Mouse (Mus musculus): Measurements from ENCODE around the gene Atg7.

Gene Atg7

GRCm38 (mm10) chr6:114819971-114820481 is 177.1 kb downstream of the Atg7 start:
- no peak for DNase-seq (ENCODE audit: low spot score)

- DNase-seq (ENCODE audit: low spot score): no peak
Observed at GRCm38 (mm10) chr6:114821646-114822045, 178.7 kb downstream of the Atg7 start.

DNA sequence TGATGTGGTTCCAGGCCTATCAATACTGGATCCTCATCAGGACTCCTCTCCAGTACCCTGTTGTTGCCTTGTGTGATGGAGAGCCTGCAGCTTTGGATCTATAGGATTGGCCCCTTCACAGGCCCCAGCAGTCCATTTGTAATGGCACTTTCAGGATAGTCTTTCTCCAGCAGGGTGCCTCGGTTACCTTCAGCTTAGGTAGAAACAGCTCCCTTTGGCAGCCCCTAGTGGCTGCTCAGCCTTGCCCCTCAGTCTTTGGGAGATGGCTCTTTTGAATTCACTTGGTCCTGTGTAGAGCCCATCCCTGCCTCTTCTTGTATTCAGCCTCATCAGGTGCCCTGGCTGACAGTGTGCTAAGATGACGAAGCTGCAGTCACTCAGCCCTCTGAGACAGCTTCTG is 184.0 kb downstream of the Atg7 start:
- DNase-seq (ENCODE audit: low spot score): no peak

DNA sequence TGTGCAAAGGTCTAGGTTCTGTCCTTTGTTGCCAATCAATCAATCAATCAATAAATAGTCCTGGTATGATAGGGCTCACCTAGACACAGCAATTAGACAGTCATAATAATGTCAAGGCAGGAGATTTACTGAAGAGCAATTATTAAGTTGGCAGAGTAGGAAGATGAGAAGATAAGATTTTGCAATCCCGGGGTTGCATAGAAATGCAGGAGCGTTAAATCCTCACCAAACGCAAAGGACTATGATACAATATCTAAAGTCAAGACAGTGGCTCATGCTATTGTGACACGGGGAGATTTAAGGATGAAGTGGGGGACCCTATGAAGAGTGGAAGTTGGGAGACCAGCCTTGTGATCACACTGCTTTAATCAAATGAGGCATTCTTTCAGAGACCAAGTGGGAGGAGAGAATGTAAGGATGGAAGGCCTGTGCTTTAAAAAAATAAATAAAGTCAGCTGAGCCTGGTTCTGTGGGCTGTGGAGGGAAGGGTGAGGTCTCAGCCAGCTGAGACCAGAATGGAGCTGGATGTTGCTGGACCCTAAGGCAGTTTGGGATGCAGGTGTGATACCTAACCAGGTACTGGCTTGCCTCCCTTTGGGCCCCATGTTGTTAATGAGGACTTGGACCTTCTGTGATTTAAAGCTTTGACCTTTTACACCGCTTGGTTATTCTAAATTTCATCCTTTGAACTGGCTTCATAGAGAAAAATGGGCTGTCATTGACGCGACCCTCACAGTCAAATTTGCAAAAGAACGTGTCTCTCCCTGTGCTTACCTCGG is 187.0 kb downstream of the Atg7 start:
- DNase-seq (ENCODE audit: low spot score): no peak

GRCm38 (mm10) chr6:114831807-114832206 is 188.9 kb downstream of the Atg7 start:
- no peak for DNase-seq (ENCODE audit: low spot score)

DNA sequence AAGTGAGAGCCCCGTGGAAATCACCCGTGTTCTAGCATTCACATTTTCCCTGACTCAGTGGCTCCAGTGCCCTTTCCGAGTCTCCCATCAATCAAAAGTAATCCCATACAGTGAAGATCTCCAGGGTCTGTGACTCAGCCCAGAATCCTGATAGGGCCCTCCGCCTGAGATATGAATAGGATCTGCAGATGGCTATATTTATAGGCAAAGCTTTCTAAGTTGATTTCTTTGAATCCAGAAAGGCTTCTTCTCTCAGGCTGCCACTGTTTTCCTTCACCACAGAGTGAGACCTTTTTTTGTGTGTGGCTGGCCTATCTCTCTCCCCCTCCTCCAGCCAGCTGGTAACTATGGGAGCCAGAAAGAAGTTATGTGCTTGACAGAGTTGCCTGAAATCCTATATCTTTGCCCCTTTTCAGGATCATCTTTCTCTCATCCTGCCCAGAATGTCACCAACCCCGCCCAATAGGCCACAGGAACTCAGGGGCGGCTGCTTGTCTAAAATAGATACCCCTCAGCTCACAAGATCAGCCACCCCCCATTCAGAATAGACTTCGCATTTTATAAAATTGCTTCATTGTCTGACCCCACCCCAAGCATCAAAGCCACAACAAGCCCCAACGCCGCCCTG is 190.3 kb downstream of the Atg7 start:
- DNase-seq (ENCODE audit: low spot score): no peak

- no peak for DNase-seq (ENCODE audit: low spot score)
Observed at GRCm38 (mm10) chr6:114833791-114834346, 191.0 kb downstream of the Atg7 start.

DNA sequence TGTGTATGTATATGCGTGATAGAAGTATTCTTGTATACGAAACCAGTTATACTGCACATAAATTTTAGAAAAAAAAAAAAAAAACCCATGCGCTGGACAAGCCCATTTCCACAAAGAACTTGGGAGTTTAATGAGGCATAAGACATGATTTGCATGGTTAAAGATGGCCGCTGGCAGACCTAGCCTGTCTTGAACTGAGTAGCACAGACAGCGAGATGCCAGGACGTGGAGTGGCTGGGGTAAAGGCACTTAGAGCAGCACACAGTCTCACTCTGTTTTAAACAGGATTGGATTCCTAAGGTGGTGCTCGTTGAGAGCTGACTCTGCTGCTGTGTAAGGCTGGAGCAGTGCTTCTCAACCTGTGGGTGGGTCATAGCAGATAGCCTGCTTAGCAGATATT is 192.4 kb downstream of the Atg7 start:
- DNase-seq (ENCODE audit: low spot score): no peak

- no peak for DNase-seq (ENCODE audit: low spot score)
Observed at GRCm38 (mm10) chr6:114835752-114836151, 192.9 kb downstream of the Atg7 start.

GRCm38 (mm10) chr6:114836433-114836832 is 193.5 kb downstream of the Atg7 start:
- DNase-seq (ENCODE audit: low spot score): no peak

DNA sequence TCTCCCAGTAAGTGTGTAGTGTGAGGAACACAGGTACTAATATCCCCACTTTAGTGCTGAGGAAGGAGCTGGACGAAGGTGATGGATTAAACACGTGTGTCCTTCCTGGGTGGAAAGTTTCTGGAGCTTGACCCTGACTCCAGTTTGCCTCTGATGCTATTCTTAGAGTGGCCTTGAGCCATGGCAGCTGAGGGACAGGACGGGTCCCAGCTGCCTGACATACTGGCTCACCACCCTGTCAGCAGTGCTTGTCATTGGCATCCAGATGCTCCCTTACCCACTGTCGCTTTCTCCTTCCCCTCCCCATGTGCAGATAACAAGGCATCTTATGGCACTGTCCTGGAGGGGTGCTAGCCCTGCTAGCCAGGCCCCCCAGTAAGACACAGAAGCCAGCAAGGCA is 196.0 kb downstream of the Atg7 start:
- DNase-seq (ENCODE audit: low spot score): no peak

DNA sequence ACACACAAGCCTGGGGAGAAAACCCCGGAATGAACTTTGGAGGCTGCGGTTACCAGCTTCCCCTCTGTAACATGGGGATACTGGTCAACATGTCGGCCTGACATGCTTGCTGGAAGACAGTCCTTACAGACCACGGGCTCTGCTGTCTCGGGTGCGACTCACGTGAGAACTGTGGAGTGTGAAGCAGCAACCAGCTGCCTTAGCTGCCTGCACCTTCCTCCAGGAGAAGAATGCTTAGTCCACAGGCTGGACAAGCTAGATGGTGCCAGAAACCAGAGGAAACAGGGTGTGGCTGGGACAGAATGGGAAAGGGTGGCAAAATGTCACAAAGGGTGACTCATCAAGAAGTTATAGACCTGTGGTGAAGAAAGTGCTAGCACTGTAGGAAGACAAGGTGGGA is 197.1 kb downstream of the Atg7 start:
- DNase-seq (ENCODE audit: low spot score): no peak

DNA sequence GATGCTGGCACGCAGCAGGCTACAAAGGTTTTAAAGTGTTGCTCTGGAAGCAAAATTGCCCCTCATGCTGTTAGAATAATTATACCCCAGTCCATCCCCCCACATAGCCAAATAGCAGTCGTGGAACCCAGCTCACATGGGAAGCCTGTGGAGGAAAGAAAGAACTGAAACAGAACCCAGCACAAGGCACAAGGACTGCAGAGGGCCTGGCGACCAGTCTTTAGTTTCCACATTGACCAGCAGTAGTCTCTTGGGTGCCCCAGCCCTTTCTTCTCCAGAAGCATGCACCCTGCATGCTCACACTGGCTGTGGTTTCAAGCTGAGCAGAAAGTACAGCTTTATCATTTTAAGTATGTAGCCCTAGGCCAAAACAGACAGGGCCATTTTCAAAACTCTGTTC is 199.2 kb downstream of the Atg7 start:
- DNase-seq (ENCODE audit: low spot score): no peak

DNA sequence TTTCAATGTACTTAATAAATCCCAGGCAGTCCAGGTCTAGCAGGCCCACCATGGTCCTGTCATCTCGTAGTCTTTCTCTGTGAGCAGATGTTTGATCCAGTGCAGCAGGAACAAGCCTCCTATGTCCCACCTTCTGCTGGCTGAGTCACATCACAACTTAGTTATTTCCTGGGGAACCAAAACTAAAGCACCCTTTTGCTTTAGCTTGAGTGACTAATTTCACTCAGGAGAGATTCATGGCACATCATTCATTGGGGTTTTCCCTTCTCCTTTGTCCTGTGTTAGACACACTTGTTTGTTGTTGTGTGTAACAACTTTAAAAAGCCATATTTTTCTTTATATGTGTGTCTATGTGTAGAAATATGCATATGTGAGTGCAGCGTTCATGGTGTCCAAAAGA is 200.0 kb downstream of the Atg7 start:
- no peak for DNase-seq (ENCODE audit: low spot score)

DNA sequence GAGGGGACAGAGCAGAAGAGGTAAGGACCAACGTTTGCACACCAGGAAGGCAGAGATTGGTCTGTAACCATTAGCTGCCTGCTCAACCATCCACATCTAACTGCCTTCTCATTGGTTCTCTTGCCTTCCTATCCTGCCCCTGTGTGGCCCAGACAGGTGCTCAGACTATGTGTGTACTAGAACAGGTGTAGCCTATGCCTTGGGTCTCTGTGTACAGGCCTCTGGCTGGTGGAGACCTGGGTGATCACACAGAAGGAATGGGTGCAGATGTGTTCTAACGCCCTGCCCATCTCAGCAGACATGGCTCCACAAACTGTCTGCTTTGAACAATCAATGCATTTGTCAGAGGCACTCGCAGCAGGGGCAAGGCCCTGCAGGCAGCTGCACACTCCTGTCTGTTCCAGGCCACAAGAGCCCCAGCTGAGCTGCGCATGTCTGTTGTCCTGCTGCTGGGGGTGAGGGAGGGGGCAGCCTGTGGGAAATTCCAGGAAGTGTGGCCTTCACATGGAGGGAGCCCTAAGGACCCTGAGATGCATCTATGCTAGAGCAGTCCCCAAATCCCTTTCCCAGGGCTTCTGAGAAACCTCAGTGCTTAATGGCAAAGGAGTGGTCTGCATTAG is 203.4 kb downstream of the Atg7 start:
- peak; percentile 49 for DNase-seq (ENCODE audit: low spot score)

DNA sequence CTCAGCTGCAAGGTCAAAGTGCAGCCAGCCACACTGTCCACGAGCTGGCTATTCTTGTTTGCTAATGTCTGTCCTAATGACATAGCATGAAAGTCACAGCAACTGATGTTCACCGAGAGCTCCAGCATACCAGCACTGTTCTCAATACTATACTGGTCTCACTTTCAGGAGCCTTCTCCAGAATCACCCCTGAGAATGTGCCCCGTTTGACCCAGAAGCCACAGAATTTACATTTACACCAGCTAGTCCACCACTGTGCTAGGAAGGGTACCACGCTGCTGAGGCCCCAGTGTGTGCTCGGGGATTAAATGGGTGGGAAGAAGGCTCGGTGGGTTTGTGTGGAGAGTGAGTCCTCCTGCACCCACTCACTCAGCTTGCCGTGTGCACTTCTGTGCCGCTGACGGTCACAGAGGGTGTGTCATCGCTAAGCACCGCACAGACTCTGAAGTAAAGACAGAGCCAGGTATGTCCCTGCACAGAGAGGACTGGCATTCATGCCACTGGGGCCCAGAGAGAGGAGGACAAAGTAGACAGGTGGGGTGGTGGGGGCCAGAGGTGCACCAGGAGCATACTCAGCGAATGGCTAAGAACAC is 204.8 kb downstream of the Atg7 start:
- DNase-seq (ENCODE audit: low spot score): no peak

GRCm38 (mm10) chr6:114848761-114849160 is 205.9 kb downstream of the Atg7 start:
- DNase-seq (ENCODE audit: low spot score): no peak

GRCm38 (mm10) chr6:114849787-114850186 is 206.9 kb downstream of the Atg7 start:
- no peak for DNase-seq (ENCODE audit: low spot score)

GRCm38 (mm10) chr6:114851688-114852087 is 208.8 kb downstream of the Atg7 start:
- no peak for DNase-seq (ENCODE audit: low spot score)

DNA sequence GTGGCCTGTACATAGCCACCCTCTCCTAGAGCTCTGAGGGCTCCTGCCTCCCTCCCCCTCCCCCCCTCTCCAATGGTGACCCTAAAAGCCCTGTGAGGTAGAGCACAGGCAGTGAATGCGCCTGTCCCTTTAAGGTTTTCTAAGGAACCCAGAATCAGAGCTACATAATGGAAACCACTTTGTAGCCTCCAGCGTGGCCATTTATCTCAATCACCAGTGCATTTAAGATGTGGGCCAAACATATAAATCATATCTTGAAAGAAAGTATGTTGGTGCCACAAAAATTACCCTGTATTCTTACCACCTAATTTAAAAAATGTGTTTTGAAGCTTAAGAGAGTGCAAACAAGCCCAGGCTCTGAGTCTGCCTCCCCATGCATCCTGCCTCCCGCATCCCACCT is 209.8 kb downstream of the Atg7 start:
- no peak for DNase-seq (ENCODE audit: low spot score)

- DNase-seq (ENCODE audit: low spot score): no peak
Observed at GRCm38 (mm10) chr6:114854368-114854767, 211.5 kb downstream of the Atg7 start.

- DNase-seq (ENCODE audit: low spot score): no peak
Observed at GRCm38 (mm10) chr6:114855644-114856043, 212.7 kb downstream of the Atg7 start.
